ENCODE assay signal across 8 mouse cellular contexts in genomic region chr2:32694691-32695090, GRCm38 (mm10). TPM values are rescaled to one million over a fixed set of nuclear protein-coding genes. Genes with fewer than 3 reads are reported as not detected.
DNase-seq lines count a peak whose midpoint lies in the region; ATAC-seq lines count a peak whose summit lies in the region.

No protein-coding gene starts in this region.

- H3K36me3 ChIP-seq in heart, embryonic 15.5 days = no peaks in the 10 kb centered on the region
- H3K36me3 ChIP-seq in embryonic facial prominence, embryonic 11.5 days (replicated peaks; ENCODE audit: control insufficient read depth, insufficient read depth, low read depth, low read length) = no peaks in the 10 kb centered on the region
- H3K36me3 ChIP-seq in intestine, embryonic 16.5 days (ENCODE audit: control insufficient read depth, insufficient read depth, low read length) = no peaks in the 10 kb centered on the region

- H3K9me3 ChIP-seq in heart, embryonic 15.5 days (replicated peaks) = no peaks in the 10 kb centered on the region
- no peaks in the 10 kb centered on the region for H3K9me3 ChIP-seq in embryonic facial prominence, embryonic 11.5 days (replicated peaks; ENCODE audit: control insufficient read depth, low read length)
- H3K9me3 ChIP-seq in intestine, embryonic 16.5 days (ENCODE audit: control insufficient read depth, low read length) = no peaks in the 10 kb centered on the region

- peaks cover 20% of the 10 kb centered on the region for H3K4me1 ChIP-seq in heart, embryonic 15.5 days (replicated peaks)
- H3K4me1 ChIP-seq in embryonic facial prominence, embryonic 11.5 days (ENCODE audit: control insufficient read depth, insufficient read depth, low read length) = peaks cover 5% of the 10 kb centered on the region; the same call in 1 of the 2 replicates
- peaks cover 20% of the 10 kb centered on the region for H3K4me1 ChIP-seq in intestine, embryonic 16.5 days (ENCODE audit: control insufficient read depth, insufficient read depth, low read length)

- no peak for DNase-seq in heart, adult 9 months (ENCODE audit: low spot score in 2 of 2)
- DNase-seq in embryonic facial prominence, embryonic 11.5 days (ENCODE audit: low spot score) = no peak
- DNase-seq in neural tube, embryonic 10.5 days (ENCODE audit: extremely low spot score, low spot score) = peak; percentile 12
- DNase-seq in spleen, postnatal 36 days (ENCODE audit: low spot score in 2 of 2) = no peak
- DNase-seq in gastrocnemius, postnatal 25 days = no peak
- DNase-seq in ovary, postnatal 10 days (ENCODE audit: low spot score) = no peak

- H3K9ac ChIP-seq in heart, embryonic 15.5 days = peak overlapping the region; percentile 40; the same call in 1 of the 2 replicates
- no peak overlapping the region; the same call in 1 of the 2 replicates for H3K9ac ChIP-seq in embryonic facial prominence, embryonic 11.5 days (replicated peaks; ENCODE audit: low read length)
- H3K9ac ChIP-seq in intestine, embryonic 16.5 days (ENCODE audit: low read depth, low read length) = peak overlapping the region; percentile 63

- WGBS in heart, embryonic 15.5 days = 82% methylated on average over 12 of the region's 12 CpGs
- 86% methylated on average over 12 of the region's 12 CpGs for WGBS in embryonic facial prominence, embryonic 11.5 days
- WGBS in intestine, embryonic 16.5 days = 86% methylated on average over 12 of the region's 12 CpGs

- H3K4me2 ChIP-seq in heart, embryonic 15.5 days = peak overlapping the region; percentile 93
- peak overlapping the region; percentile 54 for H3K4me2 ChIP-seq in embryonic facial prominence, embryonic 11.5 days (ENCODE audit: low read depth, low read length)
- H3K4me2 ChIP-seq in intestine, embryonic 16.5 days (ENCODE audit: low read depth, low read length) = peak overlapping the region; percentile 69

- H3K27me3 ChIP-seq in heart, embryonic 15.5 days = no peaks in the 10 kb centered on the region
- no peaks in the 10 kb centered on the region for H3K27me3 ChIP-seq in embryonic facial prominence, embryonic 11.5 days (ENCODE audit: control insufficient read depth, insufficient read depth, low read length)
- H3K27me3 ChIP-seq in intestine, embryonic 16.5 days (replicated peaks; ENCODE audit: control insufficient read depth, insufficient read depth, low read length) = no peaks in the 10 kb centered on the region

- H3K4me3 ChIP-seq in heart, embryonic 15.5 days = peak overlapping the region; percentile 85
- H3K4me3 ChIP-seq in embryonic facial prominence, embryonic 11.5 days (ENCODE audit: low read depth, low read length) = peak overlapping the region; percentile 68; the same call in 1 of the 2 replicates
- H3K4me3 ChIP-seq in intestine, embryonic 16.5 days (ENCODE audit: low read length) = peak overlapping the region; percentile 80

- H3K27ac ChIP-seq in heart, embryonic 15.5 days = peak overlapping the region; percentile 56
- H3K27ac ChIP-seq in embryonic facial prominence, embryonic 11.5 days (replicated peaks; ENCODE audit: low read depth, low read length) = no peak overlapping the region
- H3K27ac ChIP-seq in intestine, embryonic 16.5 days (ENCODE audit: low read length) = peak overlapping the region; percentile 58

- no peak for ATAC-seq in heart, embryonic 15.5 days (replicated peaks; ENCODE audit: insufficient number of reproducible peaks, insufficient read depth, low FRiP score, low read depth)
- ATAC-seq in embryonic facial prominence, embryonic 11.5 days (replicated peaks; ENCODE audit: insufficient number of reproducible peaks, low FRiP score, low TSS enrichment, low read depth) = no peak
- ATAC-seq in intestine, embryonic 16.5 days = no peak

RNA-seq across cellular contexts. Expression of gene Fpgs, which starts 9.3 kb away (rescaled TPM):
- 13.8 and 19.7 TPM in 2 replicates for polyA plus RNA-seq in heart, embryonic 15.5 days (2015; fragmentation: Nextera tagmentation; extraction: Ambion mirVana)
- polyA plus RNA-seq in embryonic facial prominence, embryonic 11.5 days (2014; fragmentation: Nextera tagmentation; extraction: Ambion mirVana) = 15.6 and 16.3 TPM in 2 replicates
- polyA plus RNA-seq in intestine, embryonic 16.5 days (2015; fragmentation: Nextera tagmentation; extraction: Ambion mirVana) = 29.8 and 32.0 TPM in 2 replicates
- total RNA-seq in gastrocnemius, postnatal 25 days (2021) = 1 to 10 TPM; 3.9 to 4.7 TPM

RNA-seq across cellular contexts. Expression of gene Cdk9, which starts 18.2 kb away (rescaled TPM):
- polyA plus RNA-seq in heart, embryonic 15.5 days (2015; fragmentation: Nextera tagmentation; extraction: Ambion mirVana) = 45.5 and 66.6 TPM in 2 replicates
- polyA plus RNA-seq in embryonic facial prominence, embryonic 11.5 days (2014; fragmentation: Nextera tagmentation; extraction: Ambion mirVana) = 79.2 and 89.8 TPM in 2 replicates
- 83.4 and 86.0 TPM in 2 replicates for polyA plus RNA-seq in intestine, embryonic 16.5 days (2015; fragmentation: Nextera tagmentation; extraction: Ambion mirVana)
- total RNA-seq in gastrocnemius, postnatal 25 days (2021) = 10 to 100 TPM; 17.2 to 20.0 TPM

RNA-seq across cellular contexts. Expression of gene Sh2d3c, which starts 26.2 kb away (rescaled TPM):
- 25.7 and 33.4 TPM in 2 replicates for polyA plus RNA-seq in heart, embryonic 15.5 days (2015; fragmentation: Nextera tagmentation; extraction: Ambion mirVana)
- polyA plus RNA-seq in embryonic facial prominence, embryonic 11.5 days (2014; fragmentation: Nextera tagmentation; extraction: Ambion mirVana) = 21.1 and 22.2 TPM in 2 replicates
- 26.1 and 26.5 TPM in 2 replicates for polyA plus RNA-seq in intestine, embryonic 16.5 days (2015; fragmentation: Nextera tagmentation; extraction: Ambion mirVana)
- total RNA-seq in gastrocnemius, postnatal 25 days (2021) = 1 to 10 TPM; 4.2 to 8.4 TPM

RNA-seq across cellular contexts. Expression of gene 6330409D20Rik, which starts 46.1 kb away (rescaled TPM):
- polyA plus RNA-seq in heart, embryonic 15.5 days (2015; fragmentation: Nextera tagmentation; extraction: Ambion mirVana) = 0.16 TPM in 1 of 2 replicates, not detected in the other
- polyA plus RNA-seq in embryonic facial prominence, embryonic 11.5 days (2014; fragmentation: Nextera tagmentation; extraction: Ambion mirVana) = 0.31 and 0.75 TPM in 2 replicates
- 0.26 TPM in 1 of 2 replicates, not detected in the other for polyA plus RNA-seq in intestine, embryonic 16.5 days (2015; fragmentation: Nextera tagmentation; extraction: Ambion mirVana)
- not detected for total RNA-seq in gastrocnemius, postnatal 25 days (2021)

RNA-seq across cellular contexts. Expression of gene Eng, which starts 48.3 kb away (rescaled TPM):
- polyA plus RNA-seq in heart, embryonic 15.5 days (2015; fragmentation: Nextera tagmentation; extraction: Ambion mirVana) = 144 and 163 TPM in 2 replicates
- polyA plus RNA-seq in embryonic facial prominence, embryonic 11.5 days (2014; fragmentation: Nextera tagmentation; extraction: Ambion mirVana) = 19.2 and 22.6 TPM in 2 replicates
- 66.8 and 70.3 TPM in 2 replicates for polyA plus RNA-seq in intestine, embryonic 16.5 days (2015; fragmentation: Nextera tagmentation; extraction: Ambion mirVana)
- total RNA-seq in gastrocnemius, postnatal 25 days (2021) = 10 to 100 TPM; 28.0 to 30.7 TPM
